Mouse (Mus musculus) cerebral cortex, adult 2 months (tissue): ENCODE measurements around the gene Gjb4.

Source experiments
- WGBS: fragments of 180-500 bp; shearing (Covaris S2); methylation state at CpG from one replicate; pipeline ENCODE4 v1.1.7; 2018; 5-methylcytosine and 5-hydroxymethylcytosine counted together

Gene Gjb4

GRCm38 (mm10) chr4:127353951-127354438 lies at the start of gene Gjb4:
Gene Gjb4, minus strand, starts transcription at chr4:127354081.
- 64% methylated on average over 8 of the region's 8 CpGs for WGBS

GRCm38 (mm10) chr4:127402614-127403013 lies 48.7 kb upstream of the Gjb4 start:
- 64% methylated on average over 3 of the region's 3 CpGs for WGBS

- WGBS = 70% methylated on average over 4 of the region's 4 CpGs
Measured at GRCm38 (mm10) chr4:127402166-127402565, 48.3 kb upstream of the Gjb4 start.

GRCm38 (mm10) chr4:127400165-127401145 lies 46.6 kb upstream of the Gjb4 start:
- WGBS = 52% methylated on average over 11 of the region's 11 CpGs

GRCm38 (mm10) chr4:127395591-127395990 lies 41.7 kb upstream of the Gjb4 start:
- WGBS = 75% methylated on average over 4 of the region's 4 CpGs

GRCm38 (mm10) chr4:127389645-127390044 lies 35.8 kb upstream of the Gjb4 start:
- WGBS = 28% methylated on average over 13 of the region's 13 CpGs

GRCm38 (mm10) chr4:127377344-127377743 lies 23.5 kb upstream of the Gjb4 start:
- WGBS = 34% methylated on average over 4 of the region's 4 CpGs

- WGBS = 47% methylated on average over 17 of the region's 17 CpGs
Measured at GRCm38 (mm10) chr4:127375541-127376177, 21.8 kb upstream of the Gjb4 start.

- 83% methylated on average over 4 of the region's 4 CpGs for WGBS
Measured at GRCm38 (mm10) chr4:127374645-127375044, 20.8 kb upstream of the Gjb4 start.

- 68% methylated on average over 8 of the region's 8 CpGs for WGBS
Measured at GRCm38 (mm10) chr4:127373491-127373890, 19.6 kb upstream of the Gjb4 start.

GRCm38 (mm10) chr4:127371546-127371945 lies 17.7 kb upstream of the Gjb4 start:
- 82% methylated on average over 5 of the region's 5 CpGs for WGBS

- 61% methylated on average over 2 of the region's 2 CpGs for WGBS
Measured at GRCm38 (mm10) chr4:127370447-127370846, 16.6 kb upstream of the Gjb4 start.

GRCm38 (mm10) chr4:127368379-127368973 lies 14.6 kb upstream of the Gjb4 start:
- WGBS = 23% methylated on average over 13 of the region's 13 CpGs

GRCm38 (mm10) chr4:127365834-127366233 lies 12.0 kb upstream of the Gjb4 start:
- 55% methylated on average over 4 of the region's 4 CpGs for WGBS

GRCm38 (mm10) chr4:127365433-127365832 lies 11.6 kb upstream of the Gjb4 start:
- WGBS = 59% methylated on average over 5 of the region's 5 CpGs

- 75% methylated on average over 6 of the region's 6 CpGs for WGBS
Measured at GRCm38 (mm10) chr4:127364431-127364830, 10.6 kb upstream of the Gjb4 start.

- WGBS = 64% methylated on average over 4 of the region's 4 CpGs
Measured at GRCm38 (mm10) chr4:127363331-127363730, 9.4 kb upstream of the Gjb4 start.

GRCm38 (mm10) chr4:127362520-127362919 lies 8.6 kb upstream of the Gjb4 start:
- WGBS = 72% methylated on average over 3 of the region's 3 CpGs

GRCm38 (mm10) chr4:127358018-127358417 lies 4.1 kb upstream of the Gjb4 start, which contains the start of gene Gjb5:
Gene Gjb5, minus strand, starts transcription at chr4:127358181.
- 57% methylated on average over 5 of the region's 5 CpGs for WGBS

- 72% methylated on average over 15 of the region's 15 CpGs for WGBS
Measured at GRCm38 (mm10) chr4:127354506-127355485, 915 bp upstream of the Gjb4 start.

- WGBS = 26% methylated on average over 1 of the region's 1 CpGs
Measured at GRCm38 (mm10) chr4:127352594-127352993, 1.3 kb downstream of the Gjb4 start.
